Mouse (Mus musculus): ENCODE data around the gene Gltpd2. TPM values are rescaled to one million over a fixed set of nuclear protein-coding genes. Genes with fewer than 3 reads are reported as not detected.
"Not testable (repeated sequence)": the region's sequence is repeated elsewhere in the genome, so short reads cannot be mapped to it uniquely, and the experiment has no call there.

Gene Gltpd2
- polyA plus RNA-seq, 1 experiment from 2014 or later, result 0.27 TPM

- Histone ChIP-seq H3K4me3 (ENCODE audit: low read depth, low read length) (peak within 1 kb of the TSS; percentile 58), H3K27ac (ENCODE audit: low read depth, low read length) (peak within 1 kb of the TSS; percentile 57; the same call in 1 of the 2 replicates), H3K9ac (replicated peaks; ENCODE audit: low read depth, low read length) (peak within 1 kb of the TSS; percentile 59), H3K27me3 (ENCODE audit: control insufficient read depth, insufficient read depth, low read length) (no peaks in the 10 kb centered on the region), H3K9me3 (ENCODE audit: control insufficient read depth, low read length) (no peaks in the 10 kb centered on the region), H3K4me2 (ENCODE audit: low read depth, low read length) (peak within 1 kb of the TSS; percentile 75), H3K36me3 (ENCODE audit: control insufficient read depth, insufficient read depth, low read length) (peaks cover 19% of the 10 kb centered on the region), H3K4me1 (ENCODE audit: control insufficient read depth, insufficient read depth, low read length) (peaks cover 8% of the 10 kb centered on the region)
- ATAC-seq (ENCODE audit: low read depth), result peak; percentile 94
- whole genome bisulfite sequencing, result under 1% methylated on average over 24 of the region's 26 CpGs
Measured at GRCm38 (mm10) chr11:70525184-70525678, 6.2 kb downstream of the Gltpd2 start, which contains the start of gene Psmb6. TSS of gene Psmb6 (plus strand) at chr11:70525367.

DNA sequence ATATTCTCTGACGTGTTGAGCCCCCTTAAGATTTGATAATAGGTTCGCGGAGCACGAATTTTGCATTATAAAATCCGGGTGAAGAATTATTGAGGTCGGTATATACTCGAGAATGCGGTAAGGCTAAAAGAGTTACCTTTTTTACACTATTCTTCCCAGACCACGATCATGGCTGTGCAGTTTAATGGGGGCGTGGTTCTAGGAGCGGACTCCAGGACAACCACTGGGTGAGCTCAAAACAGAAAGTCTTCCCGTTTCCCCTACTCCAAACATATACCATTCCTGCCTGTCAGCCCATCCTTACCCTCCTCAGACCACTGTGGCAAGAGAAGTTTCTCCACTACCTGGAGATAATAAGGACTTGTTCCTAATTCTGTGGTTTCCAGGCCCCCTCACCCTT, 6.7 kb downstream of the Gltpd2 start:
- Histone ChIP-seq H3K36me3 (ENCODE audit: control insufficient read depth, insufficient read depth, low read length) (peaks cover 19% of the 10 kb centered on the region), H3K27ac (ENCODE audit: low read depth, low read length) (0 out of 2 replicates have a peak overlapping the region, but pooled peaks have one; percentile 57), H3K9ac (replicated peaks; ENCODE audit: low read depth, low read length) (peak overlapping the region; percentile 59), H3K9me3 (ENCODE audit: control insufficient read depth, low read length) (no peaks in the 10 kb centered on the region), H3K27me3 (ENCODE audit: control insufficient read depth, insufficient read depth, low read length) (no peaks in the 10 kb centered on the region), H3K4me2 (ENCODE audit: low read depth, low read length) (peak overlapping the region; percentile 75), H3K4me1 (ENCODE audit: control insufficient read depth, insufficient read depth, low read length) (peaks cover 8% of the 10 kb centered on the region), H3K4me3 (ENCODE audit: low read depth, low read length) (peak overlapping the region; percentile 58)
- WGBS, result 3% methylated on average over 12 of the region's 12 CpGs
- ATAC-seq (ENCODE audit: low read depth), result peak; percentile 49; the same call in 1 of the 2 replicates

DNA sequence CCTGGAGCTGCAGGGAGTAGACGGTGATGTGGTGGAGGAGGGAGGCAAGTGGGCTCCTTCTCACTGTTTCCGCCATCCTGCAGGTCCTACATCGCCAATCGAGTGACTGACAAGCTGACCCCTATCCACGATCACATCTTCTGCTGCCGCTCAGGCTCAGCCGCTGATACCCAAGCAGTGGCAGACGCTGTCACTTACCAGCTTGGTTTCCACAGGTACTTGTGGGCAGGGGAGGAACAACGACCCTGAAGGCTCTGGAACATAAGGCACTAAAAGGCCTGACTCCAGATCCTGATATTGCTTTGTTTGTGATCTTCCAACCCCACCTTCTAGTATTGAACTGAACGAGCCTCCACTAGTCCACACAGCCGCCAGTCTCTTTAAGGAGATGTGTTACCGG, 7.2 kb downstream of the Gltpd2 start:
- WGBS, result 85% methylated on average over 12 of the region's 12 CpGs
- H3K4me2 ChIP-seq (ENCODE audit: low read depth, low read length), result peak overlapping the region; percentile 75
- peak overlapping the region; percentile 58 for H3K4me3 ChIP-seq (ENCODE audit: low read depth, low read length)
- no peaks in the 10 kb centered on the region for H3K9me3 ChIP-seq (ENCODE audit: control insufficient read depth, low read length)
- peaks cover 19% of the 10 kb centered on the region for H3K36me3 ChIP-seq (ENCODE audit: control insufficient read depth, insufficient read depth, low read length)
- peaks cover 8% of the 10 kb centered on the region for H3K4me1 ChIP-seq (ENCODE audit: control insufficient read depth, insufficient read depth, low read length)
- no peaks in the 10 kb centered on the region for H3K27me3 ChIP-seq (ENCODE audit: control insufficient read depth, insufficient read depth, low read length)
- no peak overlapping the region for H3K27ac ChIP-seq (ENCODE audit: low read depth, low read length)
- no peak overlapping the region for H3K9ac ChIP-seq (replicated peaks; ENCODE audit: low read depth, low read length)
- ATAC-seq (ENCODE audit: low read depth), result no peak

DNA sequence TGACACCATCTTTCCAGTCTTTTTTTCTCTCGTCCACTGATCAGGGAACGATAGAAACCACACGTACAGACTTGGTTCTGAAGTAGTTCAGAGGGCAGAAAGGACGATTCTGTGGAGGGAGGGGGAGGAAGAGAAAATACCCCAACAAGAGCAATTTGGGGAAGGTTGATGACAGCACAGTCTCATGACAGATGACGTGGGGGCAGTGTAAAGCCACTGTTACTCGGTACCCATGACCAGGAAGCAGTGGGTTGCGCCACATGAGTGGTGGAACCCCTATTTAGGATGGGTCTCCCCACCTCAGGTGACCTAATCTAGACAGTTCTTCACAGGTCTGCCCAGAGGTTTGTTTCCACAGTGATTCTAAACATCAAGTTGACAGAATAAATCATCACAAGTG, 9.6 kb downstream of the Gltpd2 start:
- Histone ChIP-seq H3K36me3 (ENCODE audit: control insufficient read depth, insufficient read depth, low read length) (peaks cover 19% of the 10 kb centered on the region), H3K4me3 (ENCODE audit: low read depth, low read length) (no peak overlapping the region), H3K4me1 (ENCODE audit: control insufficient read depth, insufficient read depth, low read length) (peaks cover 8% of the 10 kb centered on the region), H3K9me3 (ENCODE audit: control insufficient read depth, low read length) (no peaks in the 10 kb centered on the region), H3K27me3 (ENCODE audit: control insufficient read depth, insufficient read depth, low read length) (no peaks in the 10 kb centered on the region), H3K27ac (ENCODE audit: low read depth, low read length) (no peak overlapping the region), H3K4me2 (ENCODE audit: low read depth, low read length) (no peak overlapping the region), H3K9ac (replicated peaks; ENCODE audit: low read depth, low read length) (no peak overlapping the region)
- no peak for ATAC-seq (ENCODE audit: low read depth)
- WGBS, result 87% methylated on average over 7 of the region's 7 CpGs

DNA sequence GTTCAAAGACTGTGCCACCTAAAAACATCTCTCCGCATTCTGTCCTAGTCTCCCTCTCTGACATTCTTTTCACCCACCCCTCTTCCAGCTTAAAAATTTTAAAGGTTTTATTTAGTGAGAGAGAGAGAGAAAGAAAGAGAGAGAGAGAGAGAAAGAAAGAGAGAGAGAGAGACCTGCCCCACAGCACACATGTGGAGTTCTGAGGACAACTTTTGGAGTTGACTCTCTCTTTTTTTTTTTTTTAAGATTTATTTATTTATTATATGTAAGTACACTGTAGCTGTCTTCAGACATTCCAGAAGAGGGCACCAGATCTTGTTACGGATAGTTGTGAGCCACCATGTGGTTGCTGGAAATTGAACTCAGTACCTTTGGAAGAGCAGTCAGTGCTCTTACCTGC, 12.1 kb downstream of the Gltpd2 start:
- 95% methylated on average over 2 of the region's 2 CpGs for WGBS
- not testable (repeated sequence) for H3K9me3 ChIP-seq (ENCODE audit: control insufficient read depth, low read length); H3K4me2 ChIP-seq (ENCODE audit: low read depth, low read length); H3K4me3 ChIP-seq (ENCODE audit: low read depth, low read length); H3K27ac ChIP-seq (ENCODE audit: low read depth, low read length); ATAC-seq (ENCODE audit: low read depth); H3K4me1 ChIP-seq (ENCODE audit: control insufficient read depth, insufficient read depth, low read length); H3K27me3 ChIP-seq (ENCODE audit: control insufficient read depth, insufficient read depth, low read length); H3K9ac ChIP-seq (replicated peaks; ENCODE audit: low read depth, low read length)
- H3K36me3 ChIP-seq (ENCODE audit: control insufficient read depth, insufficient read depth, low read length), result peaks cover 19% of the 10 kb centered on the region

- H3K36me3 ChIP-seq (ENCODE audit: control insufficient read depth, insufficient read depth, low read length), result peaks cover 6% of the 10 kb centered on the region
- H3K9ac ChIP-seq (replicated peaks; ENCODE audit: low read depth, low read length), result no peak within 1 kb of the TSS
- H3K27me3 ChIP-seq (ENCODE audit: control insufficient read depth, insufficient read depth, low read length), result no peaks in the 10 kb centered on the region
- H3K27ac ChIP-seq (ENCODE audit: low read depth, low read length), result no peak within 1 kb of the TSS
- H3K4me3 ChIP-seq (ENCODE audit: low read depth, low read length), result no peak within 1 kb of the TSS
- no peak for ATAC-seq (ENCODE audit: low read depth)
- H3K4me1 ChIP-seq (ENCODE audit: control insufficient read depth, insufficient read depth, low read length), result no peaks in the 10 kb centered on the region
- 89% methylated on average over 6 of the region's 6 CpGs for WGBS
- H3K4me2 ChIP-seq (ENCODE audit: low read depth, low read length), result no peak within 1 kb of the TSS
- H3K9me3 ChIP-seq (ENCODE audit: control insufficient read depth, low read length), result no peaks in the 10 kb centered on the region
Measured at GRCm38 (mm10) chr11:70532839-70533238, 13.8 kb downstream of the Gltpd2 start, which contains the start of gene Gm40193. TSS of gene Gm40193 (minus strand) at chr11:70532939.

GRCm38 (mm10) chr11:70539423-70539822, 20.4 kb downstream of the Gltpd2 start:
- Histone ChIP-seq H3K27me3 (ENCODE audit: control insufficient read depth, insufficient read depth, low read length) (peaks cover 6% of the 10 kb centered on the region; the same call in 1 of the 2 replicates), H3K4me3 (ENCODE audit: low read depth, low read length) (peak overlapping the region; percentile 53), H3K27ac (ENCODE audit: low read depth, low read length) (no peak overlapping the region), H3K9ac (replicated peaks; ENCODE audit: low read depth, low read length) (0 out of 2 replicates have a peak overlapping the region, but pooled peaks have one; percentile 11), H3K9me3 (ENCODE audit: control insufficient read depth, low read length) (no peaks in the 10 kb centered on the region), H3K36me3 (ENCODE audit: control insufficient read depth, insufficient read depth, low read length) (no peaks in the 10 kb centered on the region), H3K4me2 (ENCODE audit: low read depth, low read length) (peak overlapping the region; percentile 70), H3K4me1 (ENCODE audit: control insufficient read depth, insufficient read depth, low read length) (no peaks in the 10 kb centered on the region)
- ATAC-seq (ENCODE audit: low read depth), result no peak; the same call in 1 of the 2 replicates
- WGBS, result 19% methylated on average over 9 of the region's 9 CpGs

GRCm38 (mm10) chr11:70539877-70540587, 21.0 kb downstream of the Gltpd2 start, which contains the start of gene Pld2:
TSS of gene Pld2 (plus strand) at chr11:70540064.
- peak within 1 kb of the TSS; percentile 53 for H3K4me3 ChIP-seq (ENCODE audit: low read depth, low read length)
- ATAC-seq (ENCODE audit: low read depth), result peak; percentile 90
- no peaks in the 10 kb centered on the region for H3K9me3 ChIP-seq (ENCODE audit: control insufficient read depth, low read length)
- H3K27ac ChIP-seq (ENCODE audit: low read depth, low read length), result no peak within 1 kb of the TSS
- under 1% methylated on average over 58 of the region's 65 CpGs for WGBS
- H3K4me2 ChIP-seq (ENCODE audit: low read depth, low read length), result peak within 1 kb of the TSS; percentile 70
- H3K9ac ChIP-seq (replicated peaks; ENCODE audit: low read depth, low read length), result peak within 1 kb of the TSS; percentile 62
- H3K4me1 ChIP-seq (ENCODE audit: control insufficient read depth, insufficient read depth, low read length), result no peaks in the 10 kb centered on the region
- peaks cover 6% of the 10 kb centered on the region; the same call in 1 of the 2 replicates for H3K27me3 ChIP-seq (ENCODE audit: control insufficient read depth, insufficient read depth, low read length)
- H3K36me3 ChIP-seq (ENCODE audit: control insufficient read depth, insufficient read depth, low read length), result no peaks in the 10 kb centered on the region

DNA sequence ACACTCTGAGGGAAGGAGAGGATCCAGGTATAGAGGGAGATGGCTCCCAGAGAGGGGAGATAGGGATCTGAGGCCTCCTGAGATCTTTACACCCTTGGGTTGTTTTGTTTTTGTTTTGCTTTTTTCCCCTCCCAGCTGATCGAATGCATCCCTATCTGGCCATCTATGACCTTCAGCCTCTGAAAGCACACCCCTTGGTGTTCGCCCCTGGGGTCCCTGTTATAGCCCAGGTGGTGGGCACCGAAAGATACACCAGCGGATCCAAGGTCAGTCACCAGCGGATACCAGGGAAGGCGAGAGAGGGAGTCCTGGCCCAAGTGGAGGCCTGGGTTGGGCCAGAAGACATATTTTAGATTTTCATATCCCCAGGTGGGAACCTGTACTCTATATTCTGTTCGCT, 21.9 kb downstream of the Gltpd2 start:
- no peak overlapping the region for H3K27ac ChIP-seq (ENCODE audit: low read depth, low read length)
- no peak overlapping the region for H3K9ac ChIP-seq (replicated peaks; ENCODE audit: low read depth, low read length)
- H3K4me1 ChIP-seq (ENCODE audit: control insufficient read depth, insufficient read depth, low read length), result no peaks in the 10 kb centered on the region
- peaks cover 6% of the 10 kb centered on the region; the same call in 1 of the 2 replicates for H3K27me3 ChIP-seq (ENCODE audit: control insufficient read depth, insufficient read depth, low read length)
- no peak for ATAC-seq (ENCODE audit: low read depth)
- H3K4me3 ChIP-seq (ENCODE audit: low read depth, low read length), result peak overlapping the region; percentile 53
- H3K4me2 ChIP-seq (ENCODE audit: low read depth, low read length), result peak overlapping the region; percentile 70
- H3K36me3 ChIP-seq (ENCODE audit: control insufficient read depth, insufficient read depth, low read length), result no peaks in the 10 kb centered on the region
- no peaks in the 10 kb centered on the region for H3K9me3 ChIP-seq (ENCODE audit: control insufficient read depth, low read length)
- WGBS, result 87% methylated on average over 7 of the region's 7 CpGs
